Mouse (Mus musculus) skeletal muscle tissue, adult 2 months (tissue): ENCODE data around the gene Hnrnph3.
"Not testable (repeated sequence)": the region's sequence is repeated elsewhere in the genome, so short reads cannot be mapped to it uniquely, and the experiment has no call there.

Experiments used
- DNase-seq: peaks from one replicate; pipeline ENCODE4 v3.0.0-alpha.2; 2012; ENCODE audit warnings: low read depth, low spot score

The Hnrnph3 gene

DNA sequence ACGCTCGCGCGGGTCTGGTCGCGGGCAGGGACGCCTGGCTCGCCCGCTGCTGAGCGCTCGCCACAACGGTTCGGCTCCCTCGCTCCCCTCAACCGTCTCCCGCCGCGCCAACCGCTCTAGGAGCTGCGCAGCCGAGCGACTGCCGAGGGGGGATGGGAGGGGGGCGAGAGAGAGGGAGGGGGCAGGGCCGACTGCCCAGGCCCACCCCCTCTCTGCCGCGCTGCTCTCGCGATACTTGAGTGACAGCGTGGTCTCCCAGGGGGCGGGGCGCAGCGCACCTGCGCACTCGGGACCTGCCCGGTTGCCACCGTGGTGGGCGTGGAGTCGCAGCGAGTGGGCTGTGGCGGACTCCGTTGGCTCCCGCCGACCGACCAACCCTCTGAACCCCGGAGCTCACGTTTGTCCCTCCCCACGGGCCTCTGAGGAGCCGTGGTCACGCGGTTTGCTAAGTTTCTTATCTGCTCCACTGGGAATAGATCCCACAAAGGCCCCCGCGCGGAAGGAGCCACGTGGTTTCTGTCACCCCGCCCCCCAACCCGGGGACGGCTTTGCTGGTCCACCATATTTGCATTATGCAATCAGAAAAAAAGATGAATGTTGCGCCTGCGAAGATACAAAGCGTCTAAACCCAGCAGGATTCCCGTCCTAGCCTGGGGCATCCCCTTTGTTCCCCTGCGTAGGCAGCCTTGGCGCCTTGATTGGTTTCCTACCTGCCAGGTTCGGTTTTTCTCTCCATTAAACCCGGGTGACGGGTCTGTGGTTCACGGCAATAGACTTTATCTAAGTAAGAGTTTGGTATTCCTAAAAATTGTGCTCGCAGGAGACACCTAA, at the start of gene Hnrnph3, which contains the start of gene Pbld2:
Gene Hnrnph3 (minus strand): TSS at position 469 of the 831 bp plus-strand sequence.
Gene Pbld2 (plus strand): TSS at position 567 of the 831 bp plus-strand sequence.
- DNase-seq = peak; percentile 99

DNA sequence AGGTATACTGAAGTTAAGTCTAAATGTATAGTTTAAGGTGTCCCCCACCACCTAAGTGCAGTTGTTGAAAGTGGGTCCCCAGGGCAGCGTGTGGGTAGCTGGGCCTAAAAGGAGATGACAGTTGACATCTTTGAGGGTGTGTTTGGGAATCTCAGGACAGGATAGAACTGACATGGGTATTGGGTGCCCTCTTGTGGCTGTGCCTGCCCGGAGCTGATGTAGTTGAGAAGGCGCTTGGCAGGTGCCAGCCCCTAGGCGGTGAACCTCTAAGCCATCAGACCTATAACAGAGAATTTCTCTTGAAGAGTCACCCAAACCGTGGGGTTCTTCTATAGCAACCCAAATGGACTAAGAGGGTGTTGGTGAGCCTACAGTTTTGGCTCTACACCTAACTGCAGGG, 42.0 kb upstream of the Hnrnph3 start:
- peak; percentile 67 for DNase-seq

DNA sequence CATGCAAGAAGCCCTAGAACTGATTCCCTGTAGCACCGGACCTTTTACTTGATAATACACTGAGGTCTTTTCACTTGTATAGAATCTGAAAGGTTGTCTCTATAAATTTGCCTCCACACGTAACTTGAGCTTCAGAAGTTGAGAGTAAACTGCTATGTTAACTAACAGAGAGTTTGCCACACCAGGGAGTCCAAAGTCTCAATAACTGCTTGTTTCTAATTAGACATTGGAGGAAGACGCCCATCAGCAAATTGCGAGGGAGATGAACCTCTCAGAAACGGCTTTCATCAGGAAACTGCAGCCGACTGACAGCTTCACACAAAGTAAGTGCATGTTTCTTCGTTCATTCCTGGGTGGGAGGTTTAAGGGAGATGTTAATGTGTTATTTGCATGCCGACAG, 41.5 kb upstream of the Hnrnph3 start:
- DNase-seq = no peak

DNA sequence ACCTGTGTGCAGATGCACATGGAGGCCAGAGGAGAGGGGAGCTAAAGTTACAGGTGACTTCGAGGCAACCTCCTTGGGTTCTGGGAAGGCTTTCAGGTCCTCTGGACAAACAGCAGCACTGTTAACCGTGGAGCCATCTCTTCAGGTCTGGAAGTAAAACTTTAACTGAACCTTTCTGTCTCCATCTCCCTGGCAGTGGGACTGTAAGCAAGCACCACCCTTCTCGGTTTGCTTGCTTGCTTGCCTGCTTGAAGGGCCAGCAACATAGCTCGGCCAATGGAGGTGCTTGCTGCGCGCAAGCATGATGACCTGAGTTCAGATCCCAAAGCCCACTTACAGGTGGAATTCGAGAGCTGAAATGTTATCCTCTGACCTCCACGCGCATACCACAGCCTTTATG, 40.5 kb upstream of the Hnrnph3 start:
- no peak for DNase-seq

DNA sequence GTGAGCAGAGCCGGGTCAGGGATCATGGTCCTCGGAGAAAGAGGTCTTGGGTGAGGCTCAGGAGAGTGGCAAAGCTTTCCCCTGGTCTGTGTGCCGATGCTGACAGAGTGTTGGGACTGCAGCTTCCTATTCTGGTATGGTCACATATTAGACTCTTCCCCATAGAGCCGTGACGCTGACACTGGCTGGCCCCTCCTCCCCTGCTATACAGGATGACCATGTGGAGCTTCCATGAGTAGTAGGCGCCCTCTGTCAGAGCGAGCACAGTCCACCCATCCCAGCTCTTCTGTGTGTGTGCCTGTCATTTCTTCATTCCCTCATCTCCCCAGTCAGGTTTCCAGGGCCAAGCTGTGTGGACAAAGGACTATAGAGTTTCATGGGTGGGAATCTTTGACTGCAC, 39.3 kb upstream of the Hnrnph3 start:
- DNase-seq = no peak

DNA sequence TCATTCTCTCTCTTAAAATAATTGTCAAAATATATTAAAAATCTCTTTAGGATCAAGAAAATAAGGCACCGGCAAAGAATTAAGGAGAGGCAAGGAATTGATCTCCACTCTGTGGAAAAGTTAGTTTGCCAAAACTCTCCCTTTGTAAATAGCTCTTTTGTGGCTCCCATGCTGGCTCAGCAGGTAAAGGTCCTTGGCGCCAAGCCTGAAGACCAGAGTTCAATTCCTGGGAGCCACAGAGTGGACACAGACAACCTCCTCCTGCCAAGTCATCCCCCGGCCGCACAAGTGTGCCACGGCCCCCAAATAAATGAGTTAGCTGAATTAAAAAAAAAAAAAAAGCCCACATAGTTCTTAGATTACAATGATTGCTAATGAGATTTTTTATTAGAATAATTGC, 38.7 kb upstream of the Hnrnph3 start:
- DNase-seq = no peak

DNA sequence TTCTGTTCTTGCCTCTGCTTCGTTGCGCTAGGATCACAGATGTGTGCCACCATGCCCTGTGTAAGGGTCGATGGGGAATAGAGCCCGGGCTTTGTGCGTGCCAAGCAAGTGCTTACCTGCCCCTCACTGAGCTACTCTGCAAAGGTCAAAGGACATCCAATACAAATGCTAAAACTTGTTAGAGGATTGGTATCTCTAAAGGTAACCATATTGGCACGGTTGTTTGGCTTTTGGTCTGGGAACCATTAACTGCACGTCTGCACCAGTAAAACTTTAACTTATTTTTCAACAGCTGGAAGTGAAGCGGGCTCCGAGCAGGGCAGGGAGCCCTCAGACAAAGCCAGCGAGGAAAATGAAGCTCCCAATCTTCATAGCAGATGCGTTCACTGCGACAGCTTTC, 37.2 kb upstream of the Hnrnph3 start:
- DNase-seq = no peak

DNA sequence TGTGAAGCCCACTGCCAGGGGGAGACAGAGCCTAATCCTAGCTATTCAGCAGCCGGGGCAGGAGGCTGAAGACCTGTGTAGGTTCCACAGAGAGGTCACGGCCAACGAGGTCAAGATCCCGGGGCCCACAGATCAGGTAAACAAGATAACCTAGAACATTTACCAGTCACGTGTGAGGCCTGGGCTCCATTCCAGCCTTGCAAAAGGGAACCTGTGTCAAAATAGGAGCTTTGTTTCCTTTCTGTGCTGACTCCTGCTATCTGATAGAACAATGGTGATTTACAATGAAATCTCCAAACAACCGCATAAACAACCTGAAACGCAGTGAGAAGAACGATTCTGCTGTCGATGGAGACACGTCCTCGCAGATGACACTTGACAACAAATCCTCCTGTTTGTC, 36.4 kb upstream of the Hnrnph3 start:
- DNase-seq = no peak

DNA sequence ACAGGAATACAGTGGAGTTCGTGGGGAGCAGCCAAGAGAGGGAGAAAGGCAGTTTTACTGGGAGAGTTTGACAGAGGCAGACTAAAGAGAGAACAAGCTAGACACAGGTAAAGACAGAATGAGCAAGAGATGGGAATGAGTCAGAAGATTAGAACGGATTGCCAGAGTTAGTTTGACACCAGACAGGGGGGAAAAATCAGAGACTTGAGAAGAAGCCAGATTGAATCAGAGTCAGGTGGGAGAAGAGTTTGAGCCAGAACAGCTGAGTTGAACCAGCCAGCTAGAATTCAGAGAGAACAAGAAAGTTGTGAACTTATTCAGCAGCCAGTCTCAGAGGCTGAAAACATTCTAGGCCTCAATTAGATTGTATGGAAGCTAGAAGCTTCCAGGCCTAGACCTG, 35.8 kb upstream of the Hnrnph3 start, which contains the start of gene Pbld1:
Gene Pbld1 (plus strand): TSS at position 301 of the 400 bp plus-strand sequence.
- DNase-seq = no peak

DNA sequence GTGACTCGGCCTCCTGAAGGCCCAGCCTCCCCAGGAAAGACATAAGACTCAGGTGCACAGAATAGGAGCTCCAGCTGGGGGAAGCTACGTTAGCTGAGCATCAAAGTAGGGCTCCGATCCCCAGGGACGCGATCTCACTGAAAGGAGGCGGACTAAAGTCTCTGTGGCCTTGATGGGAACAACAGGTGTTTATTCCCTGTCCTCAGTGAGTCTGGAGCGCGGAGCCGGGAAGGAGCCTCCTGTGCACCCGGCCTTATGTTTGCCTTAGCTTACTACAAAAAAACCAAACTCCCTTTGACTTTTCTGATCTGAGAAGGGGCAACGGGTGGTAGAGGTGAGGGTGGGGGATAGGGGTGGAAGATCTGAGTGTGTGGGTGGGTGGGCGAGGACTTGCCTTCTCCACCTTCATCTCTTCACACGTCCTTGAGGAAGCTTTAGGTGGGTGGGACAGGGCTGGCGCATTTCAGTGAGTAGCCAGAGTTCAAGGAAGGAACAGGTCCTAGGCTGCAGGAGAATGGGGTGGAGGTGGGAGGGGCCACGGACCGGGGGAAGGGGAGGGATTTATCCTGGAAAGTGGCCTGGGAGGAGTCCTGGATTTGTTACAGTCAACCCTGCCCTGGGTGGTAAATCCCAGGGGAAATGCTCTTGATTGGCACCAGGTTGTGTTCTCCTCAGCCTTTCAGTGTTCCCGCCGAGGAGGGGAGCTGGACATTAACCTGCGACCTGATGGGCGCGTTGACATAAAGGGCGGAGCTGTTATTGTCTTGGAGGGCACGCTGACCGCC, 33.1 kb upstream of the Hnrnph3 start:
- peak; percentile 7 for DNase-seq

DNA sequence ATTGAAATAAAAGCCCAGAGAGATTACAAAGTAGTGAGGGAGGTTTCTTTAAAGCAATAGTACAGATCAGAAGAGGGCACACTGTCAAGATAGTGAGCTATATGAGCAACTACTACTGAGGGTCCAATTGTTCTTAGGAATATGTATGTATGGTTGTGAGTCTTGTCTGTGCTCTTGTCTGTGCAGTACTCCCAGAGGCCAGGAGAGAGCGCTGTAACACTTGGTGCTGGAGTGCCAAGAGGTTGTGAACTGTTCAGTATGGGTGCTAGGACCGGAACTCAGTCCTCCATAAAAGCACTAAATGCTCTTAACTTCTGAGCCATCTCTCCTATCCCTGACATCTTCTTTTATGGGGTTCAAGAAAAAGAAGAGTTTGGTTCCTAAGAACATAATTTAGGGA, 30.6 kb upstream of the Hnrnph3 start:
- no peak for DNase-seq

DNA sequence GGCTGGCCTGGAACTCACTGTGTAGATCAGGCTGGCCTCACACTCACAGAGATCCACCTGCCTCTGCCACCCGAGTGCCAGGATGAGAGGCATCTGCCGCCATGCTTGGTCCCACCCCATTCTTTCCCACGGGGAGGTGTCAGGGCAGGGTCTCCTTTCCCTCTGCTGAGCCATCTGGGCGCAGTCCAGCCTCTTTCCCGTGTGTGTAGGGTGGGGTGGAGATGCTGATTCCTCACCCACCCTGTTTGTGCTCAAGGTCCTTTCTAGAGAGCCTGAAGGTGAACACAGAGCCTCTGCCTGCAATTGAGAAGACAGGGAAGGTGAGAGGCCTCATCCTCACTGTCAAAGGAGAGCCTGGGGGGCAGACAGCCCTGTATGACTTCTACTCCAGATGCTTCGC, 30.1 kb upstream of the Hnrnph3 start:
- DNase-seq = not testable (repeated sequence)

DNA sequence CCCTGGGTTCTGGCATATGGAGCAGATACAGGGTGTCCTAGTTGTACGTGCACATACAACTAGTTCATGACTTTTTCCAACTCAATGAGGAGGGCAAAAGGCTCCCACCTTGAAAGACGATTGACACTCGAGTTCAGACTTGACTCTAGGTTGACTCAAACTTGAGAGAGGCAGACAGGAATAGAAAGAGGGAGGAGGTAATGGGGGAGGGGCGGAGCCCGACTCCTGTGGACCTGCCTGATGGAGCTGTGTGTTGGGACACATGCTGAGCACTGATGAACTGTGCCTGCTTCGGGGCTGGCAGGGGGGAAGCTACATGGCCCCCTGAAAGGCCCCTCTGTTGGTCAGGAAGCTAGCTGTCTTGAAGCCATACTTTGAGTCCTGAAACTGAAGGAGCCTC, 29.0 kb upstream of the Hnrnph3 start:
- no peak for DNase-seq

DNA sequence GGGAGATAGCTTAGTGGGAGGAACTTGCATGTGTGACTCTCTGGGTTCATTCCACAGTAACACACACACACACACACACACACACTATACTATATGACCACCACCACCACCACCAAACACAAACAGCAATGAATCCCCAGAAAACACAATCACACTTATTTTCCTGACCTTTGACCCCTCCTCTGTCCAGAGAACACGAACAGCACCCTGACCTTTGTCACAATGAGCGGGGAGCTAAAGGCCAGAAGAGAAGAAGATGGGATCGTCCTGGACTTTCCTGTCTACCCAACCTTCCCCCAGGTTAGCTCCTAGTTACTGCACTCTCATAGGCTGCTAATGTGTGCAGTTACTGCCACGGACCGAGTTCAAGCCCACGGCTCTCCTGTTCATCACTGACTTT, 28.0 kb upstream of the Hnrnph3 start:
- no peak for DNase-seq

DNA sequence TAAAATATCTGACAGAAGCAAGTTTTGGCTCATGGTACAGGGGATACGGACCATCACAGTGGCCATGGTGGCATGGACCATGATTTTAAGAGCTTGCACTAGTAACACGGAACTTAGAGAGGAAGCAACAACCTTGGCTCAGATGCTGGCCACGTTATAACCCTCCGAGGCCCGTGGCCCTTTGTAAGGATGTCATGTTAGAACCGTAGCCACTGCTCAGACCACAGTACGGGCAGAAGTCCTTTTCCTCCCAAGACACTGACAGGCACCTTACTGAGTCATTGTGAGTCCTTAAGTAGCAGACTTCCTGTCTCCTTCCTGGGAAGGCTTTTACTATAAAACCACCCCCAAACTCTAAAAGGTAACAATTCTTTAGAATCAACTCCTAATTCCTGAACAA, 27.2 kb upstream of the Hnrnph3 start:
- no peak for DNase-seq

DNA sequence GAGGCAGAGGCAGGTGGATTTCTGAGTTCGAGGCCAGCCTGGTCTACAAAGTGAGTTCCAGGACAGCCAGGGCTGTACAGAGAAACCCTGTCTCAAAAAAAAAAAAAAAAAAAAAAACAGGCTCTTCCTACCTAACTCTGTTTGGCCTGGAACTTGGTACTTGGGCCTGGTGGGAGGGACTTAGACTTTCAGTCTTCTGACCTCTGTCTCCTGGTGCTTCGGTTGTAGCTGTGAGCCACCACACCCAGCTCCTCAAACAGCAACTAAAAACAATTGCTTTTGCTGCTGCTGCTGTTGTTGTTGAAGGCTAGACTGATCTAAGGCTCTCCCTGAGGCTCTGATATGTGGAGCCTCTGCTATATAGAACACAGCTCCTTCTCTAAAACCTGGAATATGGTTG, 25.1 kb upstream of the Hnrnph3 start:
- DNase-seq = no peak

DNA sequence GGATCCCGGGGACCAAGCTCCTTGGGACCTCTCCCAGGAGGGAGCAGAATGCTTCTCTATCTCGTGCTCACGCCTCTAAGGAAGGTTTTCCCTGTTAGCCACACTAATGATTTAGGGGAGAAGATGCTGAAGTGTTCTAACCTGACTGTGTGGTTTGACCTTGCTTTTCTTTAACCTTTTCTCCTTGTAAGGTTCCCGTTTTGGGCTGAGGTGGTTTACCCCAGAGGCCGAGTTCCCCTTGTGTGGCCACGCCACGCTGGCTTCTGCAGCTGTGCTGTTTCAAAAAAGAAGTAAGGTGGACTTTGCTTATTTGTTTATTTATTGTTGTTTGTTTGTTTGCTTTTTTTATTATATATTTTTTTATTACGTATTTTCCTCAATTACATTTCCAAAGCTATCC, 23.7 kb upstream of the Hnrnph3 start:
- no peak for DNase-seq

DNA sequence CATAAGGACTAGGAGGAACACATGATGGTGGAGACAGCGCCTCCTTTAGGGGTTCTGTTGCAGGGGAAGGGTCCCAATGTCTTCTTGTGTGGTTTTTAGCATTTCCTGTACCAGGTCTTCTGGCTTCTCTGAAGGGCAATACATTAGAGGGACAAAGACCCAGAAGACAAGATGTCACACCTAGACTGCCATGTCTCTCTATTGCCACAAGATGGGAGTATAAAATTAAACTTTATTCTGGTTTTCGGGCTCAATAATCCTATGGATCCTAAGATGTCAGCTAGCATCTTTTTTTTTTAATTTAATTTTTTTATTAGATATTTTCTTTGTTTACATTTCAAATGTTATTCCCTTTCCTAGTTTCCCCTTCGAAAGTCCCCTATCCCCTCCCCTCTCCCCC, 19.1 kb upstream of the Hnrnph3 start:
- DNase-seq = no peak

DNA sequence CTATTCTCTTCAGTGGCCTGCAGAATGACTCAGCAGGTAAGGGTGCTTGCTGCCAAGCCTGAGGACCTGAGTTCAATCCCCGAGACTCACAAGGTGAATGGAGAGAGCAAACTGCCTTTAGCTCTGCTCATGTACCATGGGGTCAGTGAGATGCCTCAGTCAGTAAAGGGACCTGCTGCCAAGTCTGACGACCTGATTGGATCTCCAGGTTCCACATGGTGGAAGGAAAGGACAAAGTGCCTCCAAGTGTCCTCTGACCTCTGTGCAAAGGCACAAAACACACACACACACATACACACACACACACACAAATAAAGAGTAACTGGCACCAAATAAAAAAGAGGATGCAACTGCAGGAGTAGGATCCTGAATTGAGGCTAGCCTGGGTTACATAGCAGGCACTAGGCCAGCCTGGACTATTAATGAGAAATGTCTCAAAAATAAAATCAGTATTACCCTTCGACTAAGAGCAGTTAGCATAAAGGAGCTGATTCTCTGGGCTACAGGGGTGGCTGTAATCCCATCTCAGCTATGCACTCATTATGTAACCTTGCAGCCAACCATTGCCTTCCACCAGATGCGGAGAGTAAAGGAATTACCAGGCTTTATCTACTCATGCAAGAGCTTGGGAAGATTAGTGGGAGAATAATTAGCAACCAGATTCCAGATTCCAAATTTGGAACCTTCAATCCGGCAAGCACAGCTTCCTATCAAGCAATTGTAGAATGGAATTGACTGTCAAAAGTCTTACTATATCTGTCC, 16.0 kb upstream of the Hnrnph3 start:
- DNase-seq = no peak

DNA sequence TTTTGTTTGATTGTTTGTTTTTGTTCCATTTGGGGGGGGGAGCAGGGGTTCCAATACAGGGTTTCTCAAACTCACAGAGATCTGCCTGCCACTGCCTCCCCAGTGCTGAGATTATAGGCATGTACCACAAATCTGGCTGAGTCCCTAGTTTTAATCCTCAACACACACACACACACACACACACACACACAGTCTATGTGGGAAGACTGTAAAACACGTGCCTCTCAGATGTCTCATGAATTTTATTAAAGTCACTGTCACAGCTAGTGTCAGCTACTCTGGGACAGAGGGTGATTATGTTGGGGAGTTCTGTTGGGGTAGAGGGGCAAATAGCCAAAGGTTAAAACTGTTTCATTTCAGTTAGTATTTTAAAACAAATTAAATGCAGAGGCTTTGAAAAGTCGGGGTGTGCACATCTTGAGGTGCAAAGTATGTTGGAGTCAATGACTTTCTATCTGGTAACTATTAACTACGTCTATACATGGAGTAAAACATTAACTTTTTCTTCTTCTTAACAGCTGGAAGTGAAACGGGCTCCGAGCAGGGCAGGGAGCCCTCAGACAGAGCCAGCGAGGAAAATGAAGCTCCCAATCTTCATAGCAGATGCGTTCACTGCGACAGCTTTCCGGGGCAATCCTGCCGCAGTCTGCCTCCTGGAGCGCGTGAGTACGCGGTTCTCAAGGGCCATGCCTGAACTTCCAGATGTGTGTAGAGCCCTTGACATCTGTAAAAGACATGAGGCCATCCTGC, 14.7 kb upstream of the Hnrnph3 start:
- no peak for DNase-seq

DNA sequence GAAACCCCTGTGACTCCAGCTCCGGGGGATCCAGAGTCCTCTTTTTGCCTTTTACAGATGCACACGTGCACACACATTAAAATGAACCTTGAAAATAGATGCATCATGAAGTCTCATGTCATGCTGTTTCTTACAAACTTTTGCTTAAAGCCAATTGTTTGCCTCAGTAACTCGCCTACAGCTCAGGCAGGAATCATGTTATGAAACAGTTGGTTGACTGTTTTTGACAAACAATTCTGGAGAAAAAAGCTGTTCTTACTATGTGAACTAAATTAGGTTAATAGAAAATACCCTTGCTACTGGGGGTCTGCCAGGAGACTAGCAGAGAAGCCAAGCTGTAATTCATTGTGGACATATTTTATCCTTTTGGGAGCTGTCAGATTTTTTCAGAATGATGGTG, 8.9 kb upstream of the Hnrnph3 start:
- no peak for DNase-seq
